Mouse (Mus musculus): Measurements from ENCODE around the gene Prrx1.

Gene Prrx1

GRCm38 (mm10) chr1:163273132-163273531 lies 40.4 kb downstream of the Prrx1 start:
- DNase-seq (ENCODE audit: low read depth, low spot score), result no peak

GRCm38 (mm10) chr1:163266853-163267538 lies 46.5 kb downstream of the Prrx1 start:
- no peak for DNase-seq (ENCODE audit: low read depth, low spot score)

GRCm38 (mm10) chr1:163257298-163257697 lies 56.2 kb downstream of the Prrx1 start:
- no peak for DNase-seq (ENCODE audit: low read depth, low spot score)

- DNase-seq (ENCODE audit: low read depth, low spot score), result no peak
These were observed 57.6 kb downstream of the Prrx1 start for GRCm38 (mm10) chr1:163255884-163256283.

GRCm38 (mm10) chr1:163252796-163253195 lies 60.7 kb downstream of the Prrx1 start:
- DNase-seq (ENCODE audit: low read depth, low spot score), result no peak

- no peak for DNase-seq (ENCODE audit: low read depth, low spot score)
These were observed 61.2 kb downstream of the Prrx1 start for GRCm38 (mm10) chr1:163252331-163252730.

GRCm38 (mm10) chr1:163251766-163252165 lies 61.7 kb downstream of the Prrx1 start:
- DNase-seq (ENCODE audit: low read depth, low spot score), result no peak

- DNase-seq (ENCODE audit: low read depth, low spot score), result no peak
These were observed 74.6 kb downstream of the Prrx1 start for GRCm38 (mm10) chr1:163238950-163239349.

- DNase-seq (ENCODE audit: low read depth, low spot score), result no peak
These were observed 82.3 kb downstream of the Prrx1 start for GRCm38 (mm10) chr1:163231230-163231629.

GRCm38 (mm10) chr1:163226271-163226670 lies 87.2 kb downstream of the Prrx1 start:
- no peak for DNase-seq (ENCODE audit: low read depth, low spot score)

- DNase-seq (ENCODE audit: low read depth, low spot score), result no peak
These were observed 91.7 kb downstream of the Prrx1 start for GRCm38 (mm10) chr1:163221767-163222166.

- no peak for DNase-seq (ENCODE audit: low read depth, low spot score)
These were observed 104.3 kb downstream of the Prrx1 start for GRCm38 (mm10) chr1:163208919-163209867.

GRCm38 (mm10) chr1:163198767-163199166 lies 114.7 kb downstream of the Prrx1 start:
- DNase-seq (ENCODE audit: low read depth, low spot score), result no peak

- DNase-seq (ENCODE audit: low read depth, low spot score), result no peak
These were observed 115.5 kb downstream of the Prrx1 start for GRCm38 (mm10) chr1:163198059-163198458.
